Mouse (Mus musculus) cerebellum, adult 2 months (tissue): ENCODE data around the gene Rif1. TPM values are rescaled to one million over a fixed set of nuclear protein-coding genes. Genes with fewer than 3 reads are reported as not detected.
A peak's percentile ranks its signal among the peaks of the same experiment; 100 is the strongest.

ENCODE experiments used
- DNase-seq, 2 experiments: peaks; one replicate each; pipeline ENCODE4 v3.0.0; 2021
- H3K27ac ChIP-seq: fragments of 200-500 bp; 2 replicates; pipeline ENCODE4 v1.5.1; 2012; ENCODE audit warnings: low read length, control low read depth, inconsistent platforms; ENCODE audit not compliant: insufficient read depth
- H3K27me3 ChIP-seq: fragments of 200-500 bp; 2 replicates; pipeline ENCODE4 v1.6.1; 2012; ENCODE audit warnings: inconsistent platforms, mild to moderate bottlenecking, low read length, moderate library complexity; ENCODE audit not compliant: control insufficient read depth, insufficient read depth
- H3K4me1 ChIP-seq: fragments of 200-500 bp; 2 replicates; pipeline ENCODE4 v1.6.1; 2011; ENCODE audit warnings: low read length; ENCODE audit not compliant: control insufficient read depth, insufficient read depth
- H3K4me3 ChIP-seq: fragments of 200-500 bp; replicated peaks from 2 replicates; pipeline ENCODE3; 2011; ENCODE audit warnings: mild to moderate bottlenecking, low read depth, low read length, control low read depth; ENCODE audit not compliant: insufficient read depth
- CTCF ChIP-seq: fragments of 200-500 bp; IDR thresholded peaks from 2 replicates; pipeline ENCODE4 v1.5.1; 2011; ENCODE audit warnings: low read depth, mild to moderate bottlenecking, control low read depth, low read length, moderate library complexity, borderline replicate concordance; ENCODE audit not compliant: insufficient read depth
- POLR2A ChIP-seq: fragments of 200-500 bp; IDR thresholded peaks from 2 replicates; pipeline ENCODE4 v1.6.1; 2011; ENCODE audit warnings: low read length, control low read depth, borderline replicate concordance; ENCODE audit not compliant: insufficient read depth
- WGBS: fragments of 180-500 bp; shearing (Covaris S2); methylation state at CpG from one replicate; pipeline ENCODE4 v1.1.7; 2018; 5-methylcytosine and 5-hydroxymethylcytosine counted together
- polyA plus RNA-seq: library from polyadenylated mRNA; depleted of rRNA; stranded (reverse); fragments of >200 nt; gene quantifications from 2 replicates; pipeline ENCODE4 v1.2.3, GENCODE M21; 2012; rRNA removed

The Rif1 gene
- 33.7 and 36.9 TPM in 2 replicates for polyA plus RNA-seq

DNA sequence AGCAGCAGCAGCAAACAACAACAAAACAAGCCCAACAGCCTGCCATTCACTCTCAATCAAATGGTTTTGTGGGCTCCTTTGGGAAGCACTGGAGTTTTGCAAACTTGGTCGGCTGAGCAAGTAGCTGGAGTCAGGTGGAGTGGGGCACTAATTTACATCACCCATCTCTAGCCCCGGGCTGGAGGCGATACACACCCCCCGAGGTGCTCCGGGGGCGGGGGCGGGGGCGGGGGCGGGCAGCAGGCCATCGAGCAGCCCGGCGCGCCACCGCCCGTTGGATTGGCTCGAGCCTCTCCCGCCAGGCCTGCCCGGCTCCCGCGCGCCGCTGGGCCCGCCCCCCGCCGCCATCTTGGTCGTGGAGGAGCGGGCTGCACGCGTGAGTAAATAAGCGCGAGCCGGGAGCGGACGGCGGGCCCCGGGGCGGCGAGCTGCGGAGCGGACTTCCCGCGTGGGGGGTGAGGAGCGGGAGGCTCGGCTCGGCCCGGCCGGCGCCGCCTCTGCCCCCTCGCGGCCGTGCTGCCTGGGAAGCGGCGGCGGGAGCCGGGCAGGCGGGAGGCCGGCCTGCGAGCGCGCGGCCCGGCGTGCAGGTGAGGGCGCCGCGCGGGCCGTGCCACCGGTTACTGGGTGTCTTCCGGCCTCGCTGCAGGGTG, at the start of gene Rif1:
TSS of gene Rif1 (plus strand) at position 342 of the 650 bp plus-strand sequence.
- Histone ChIP-seq H3K4me3 (peak within 1 kb of the TSS; percentile 96), H3K27me3 (no peaks in the 10 kb centered on the region), H3K27ac (peak within 1 kb of the TSS; percentile 96), H3K4me1 (peaks cover 4% of the 10 kb centered on the region; the same call in 1 of the 2 replicates)
- TF ChIP-seq POLR2A (no peak), CTCF (no peak)
- under 1% methylated on average over 66 of the region's 72 CpGs for WGBS
- DNase-seq, result peak; percentile 91 to 92

GRCm38 (mm10) chr2:52027061-52027460, 45.6 kb upstream of the Rif1 start:
- no peaks in the 10 kb centered on the region for H3K4me1 ChIP-seq
- no peak for DNase-seq
- WGBS, result 71% methylated on average over 4 of the region's 4 CpGs
- no peak overlapping the region for H3K27ac ChIP-seq
- H3K27me3 ChIP-seq, result no peaks in the 10 kb centered on the region; the same call in 1 of the 2 replicates
- no peak for TF ChIP-seq CTCF
- no peak overlapping the region for H3K4me3 ChIP-seq

DNA sequence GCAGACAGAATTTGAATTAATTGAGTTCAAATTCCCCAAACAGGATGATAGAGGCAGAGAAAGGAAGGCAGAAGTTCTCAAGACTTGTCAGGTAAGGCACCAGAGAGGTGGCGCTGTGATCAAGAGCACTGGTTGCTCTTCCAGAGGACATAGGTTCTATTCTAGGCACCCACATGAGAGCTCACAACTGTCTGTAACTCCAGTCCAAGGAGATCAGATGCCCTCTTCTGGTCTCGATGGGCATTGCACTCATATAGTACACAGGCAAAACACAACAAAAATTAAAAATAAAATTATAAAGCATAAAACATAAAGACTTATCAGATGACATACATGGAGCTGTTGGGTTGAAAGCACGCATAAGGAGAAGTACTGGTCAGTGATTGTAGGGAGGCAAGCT, 43.2 kb upstream of the Rif1 start:
- no peak for DNase-seq
- TF ChIP-seq POLR2A (no peak), CTCF (no peak)
- no peaks in the 10 kb centered on the region; the same call in 1 of the 2 replicates for H3K27me3 ChIP-seq
- H3K27ac ChIP-seq, result no peak overlapping the region
- no peaks in the 10 kb centered on the region for H3K4me1 ChIP-seq
- no peak overlapping the region for H3K4me3 ChIP-seq
- 95% methylated on average over 3 of the region's 3 CpGs for WGBS

GRCm38 (mm10) chr2:52031491-52031890, 41.1 kb upstream of the Rif1 start:
- no peak overlapping the region for H3K4me3 ChIP-seq
- no peak for DNase-seq
- TF ChIP-seq CTCF (no peak), POLR2A (no peak)
- WGBS, result 83% methylated on average over 4 of the region's 4 CpGs
- no peaks in the 10 kb centered on the region; the same call in 1 of the 2 replicates for H3K27me3 ChIP-seq
- H3K4me1 ChIP-seq, result no peaks in the 10 kb centered on the region
- H3K27ac ChIP-seq, result no peak overlapping the region

GRCm38 (mm10) chr2:52034601-52035000, 38.0 kb upstream of the Rif1 start:
- H3K27ac ChIP-seq, result no peak overlapping the region
- no peak for TF ChIP-seq POLR2A
- no peak for TF ChIP-seq CTCF
- 79% methylated on average over 4 of the region's 4 CpGs for WGBS
- DNase-seq, result no peak
- H3K27me3 ChIP-seq, result no peaks in the 10 kb centered on the region; the same call in 1 of the 2 replicates
- no peak overlapping the region for H3K4me3 ChIP-seq
- H3K4me1 ChIP-seq, result no peaks in the 10 kb centered on the region

- TF ChIP-seq CTCF (no peak), POLR2A (no peak)
- 78% methylated on average over 4 of the region's 4 CpGs for WGBS
- Histone ChIP-seq H3K27me3 (no peaks in the 10 kb centered on the region; the same call in 1 of the 2 replicates), H3K4me1 (no peaks in the 10 kb centered on the region), H3K4me3 (no peak overlapping the region), H3K27ac (no peak overlapping the region)
- DNase-seq, result no peak
These were observed 37.5 kb upstream of the Rif1 start for GRCm38 (mm10) chr2:52035144-52035543.

GRCm38 (mm10) chr2:52036929-52037595, 35.6 kb upstream of the Rif1 start:
- H3K4me1 ChIP-seq, result no peaks in the 10 kb centered on the region
- no peak overlapping the region for H3K4me3 ChIP-seq
- no peak overlapping the region for H3K27ac ChIP-seq
- no peaks in the 10 kb centered on the region for H3K27me3 ChIP-seq
- DNase-seq, result no peak
- WGBS, result 68% methylated on average over 10 of the region's 11 CpGs
- TF ChIP-seq POLR2A (no peak), CTCF (no peak)

DNA sequence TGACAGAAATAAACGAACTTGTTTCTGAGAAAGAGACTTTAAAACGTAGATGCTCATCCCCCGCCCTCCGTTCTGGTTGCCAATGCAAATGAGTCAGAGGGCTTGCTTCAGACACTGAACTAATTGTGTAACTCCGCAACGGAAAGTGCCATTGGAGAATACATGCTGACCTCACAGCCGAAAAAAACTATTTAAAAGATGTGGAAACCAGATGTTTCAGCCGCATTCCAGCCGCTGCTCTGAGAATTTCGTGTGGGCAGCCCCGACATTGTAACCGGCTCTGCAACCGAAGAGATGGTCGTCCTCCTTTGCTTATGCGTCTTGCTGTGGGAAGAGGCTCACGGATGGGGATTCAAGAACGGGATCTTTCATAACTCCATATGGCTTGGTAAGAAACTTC, 34.8 kb upstream of the Rif1 start, which contains the start of gene Tnfaip6:
TSS of gene Tnfaip6 (plus strand) at position 128 of the 400 bp plus-strand sequence.
- TF ChIP-seq POLR2A (no peak), CTCF (no peak)
- no peak within 1 kb of the TSS for H3K27ac ChIP-seq
- peak within 1 kb of the TSS; percentile 17 for H3K4me3 ChIP-seq
- 3% methylated on average over 17 of the region's 17 CpGs for WGBS
- no peaks in the 10 kb centered on the region for H3K4me1 ChIP-seq
- no peaks in the 10 kb centered on the region for H3K27me3 ChIP-seq
- DNase-seq, result peak; percentile 30 to 47
